8 mouse cellular contexts compared by ENCODE assay signal in the genomic region with DNA sequence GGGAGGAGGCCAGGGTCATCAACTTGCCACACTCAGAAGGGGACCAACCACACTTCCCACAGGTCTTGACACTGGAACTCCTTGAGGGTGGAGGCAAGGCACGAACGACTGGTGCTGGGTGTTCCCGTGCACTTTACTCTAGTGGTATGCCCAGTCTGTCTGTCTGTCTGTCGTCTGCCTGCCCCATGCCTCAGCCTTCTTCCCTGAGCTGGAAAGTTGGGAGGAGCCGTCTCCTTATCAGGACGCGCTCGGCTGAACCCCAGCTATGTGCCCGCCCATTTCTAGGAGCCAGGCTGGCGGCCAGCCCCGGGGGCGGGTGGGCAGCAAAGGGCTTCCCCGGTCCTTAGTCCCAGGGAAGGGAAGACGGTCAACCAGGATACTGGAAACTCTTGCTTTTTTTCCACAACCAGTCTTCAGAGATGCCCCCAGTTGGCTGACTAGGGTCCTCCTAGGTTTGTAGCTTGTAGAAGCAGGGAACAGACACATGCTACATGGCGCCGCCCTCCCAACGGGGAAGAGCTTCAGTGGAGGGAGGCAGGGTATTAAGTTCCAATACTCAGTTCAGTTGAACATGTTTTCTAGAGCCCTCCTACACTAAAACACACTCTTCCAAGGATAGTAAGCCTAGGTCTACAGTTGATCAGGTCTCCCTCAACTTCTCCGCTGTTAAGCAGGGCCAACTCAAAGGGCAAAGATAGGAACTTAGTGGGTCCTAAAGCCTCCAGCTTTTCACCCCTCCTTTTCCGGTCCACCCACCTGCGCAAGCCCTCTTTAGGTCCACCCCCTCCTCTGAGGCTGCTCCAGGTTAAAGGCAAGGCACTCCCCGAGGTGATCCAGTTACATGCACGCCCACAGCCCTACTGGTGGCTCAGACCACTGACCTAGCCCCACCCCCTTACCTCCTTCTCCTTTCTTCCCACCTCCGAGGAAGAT. TPM values are rescaled to one million over a fixed set of nuclear protein-coding genes. Genes with fewer than 3 reads are reported as not detected.
DNase-seq lines count a peak whose midpoint lies in the region; ATAC-seq and TF ChIP-seq lines count a peak whose summit lies in the region.

No protein-coding gene starts in this region.

- peak overlapping the region; percentile 88 for H3K4me2 ChIP-seq in lung, embryonic 16.5 days (ENCODE audit: low read depth, low read length)
- H3K4me2 ChIP-seq in stomach, embryonic 15.5 days: peak overlapping the region; percentile 95

- ATAC-seq in lung, embryonic 16.5 days (ENCODE audit: low read depth): peak; percentile 39
- ATAC-seq in stomach, embryonic 15.5 days (ENCODE audit: insufficient read depth, low FRiP score, low read depth): peak; percentile 67

- WGBS in kidney, adult 2 months: 16% methylated on average over 23 of the region's 23 CpGs
- WGBS in lung, embryonic 16.5 days: 1% methylated on average over 23 of the region's 23 CpGs
- WGBS in stomach, embryonic 15.5 days: 4% methylated on average over 23 of the region's 23 CpGs

- peaks cover 4% of the 10 kb centered on the region; the same call in 1 of the 2 replicates for H3K4me1 ChIP-seq in kidney, adult 2 months (ENCODE audit: control insufficient read depth, insufficient read depth, low read length)
- H3K4me1 ChIP-seq in lung, embryonic 16.5 days (replicated peaks; ENCODE audit: control insufficient read depth, insufficient read depth, low read length): peaks cover 28% of the 10 kb centered on the region
- H3K4me1 ChIP-seq in stomach, embryonic 15.5 days: peaks cover 43% of the 10 kb centered on the region

- no peaks in the 10 kb centered on the region for H3K9me3 ChIP-seq in lung, embryonic 16.5 days (ENCODE audit: control insufficient read depth, low read length)
- no peaks in the 10 kb centered on the region for H3K9me3 ChIP-seq in stomach, embryonic 15.5 days

- no peak for TF ChIP-seq POLR2A in kidney, adult 2 months (IDR thresholded peaks at IDR 0.05; ENCODE audit: low read depth, low read length)

- H3K9ac ChIP-seq in lung, embryonic 16.5 days (ENCODE audit: low read length): peak overlapping the region; percentile 95
- peak overlapping the region; percentile 9; the same call in 1 of the 2 replicates for H3K9ac ChIP-seq in stomach, embryonic 15.5 days

- no peaks in the 10 kb centered on the region for H3K36me3 ChIP-seq in kidney, adult 2 months (ENCODE audit: control insufficient read depth, insufficient read depth, low read length)
- H3K36me3 ChIP-seq in lung, embryonic 16.5 days (ENCODE audit: control insufficient read depth, insufficient read depth, low read length): peaks cover 5% of the 10 kb centered on the region; the same call in 1 of the 2 replicates
- H3K36me3 ChIP-seq in stomach, embryonic 15.5 days: 0 out of 2 replicates have a peak, but pooled peaks cover 2% of the 10 kb centered on the region

- TF ChIP-seq CTCF in kidney, adult 2 months (conservative IDR thresholded peaks at IDR 0.05; ENCODE audit: insufficient read depth, insufficient read length, low read depth, low read length): no peak

- H3K27me3 ChIP-seq in kidney, adult 2 months (replicated peaks; ENCODE audit: control insufficient read depth, insufficient read depth, low read length): no peaks in the 10 kb centered on the region
- H3K27me3 ChIP-seq in lung, embryonic 16.5 days (ENCODE audit: control insufficient read depth, insufficient read depth, low read depth, low read length): no peaks in the 10 kb centered on the region
- no peaks in the 10 kb centered on the region for H3K27me3 ChIP-seq in stomach, embryonic 15.5 days (replicated peaks)

- H3K27ac ChIP-seq in kidney, adult 2 months (ENCODE audit: insufficient read depth, low read depth, low read length): peak overlapping the region; percentile 87
- H3K27ac ChIP-seq in lung, embryonic 16.5 days (ENCODE audit: low read length): peak overlapping the region; percentile 98
- H3K27ac ChIP-seq in stomach, embryonic 15.5 days: peak overlapping the region; percentile 88

- DNase-seq in MEL-GATA-1-ER (ENCODE audit: extremely low read depth, low read depth): peak; percentile 81
- peak; percentile 66 for DNase-seq in c-Kit-positive CD71-positive TER-119-positive erythroid progenitor cells, embryonic 14.5 days (ENCODE audit: low spot score)
- peak; percentile 55 to 61 for DNase-seq in heart, adult 9 months (ENCODE audit: low spot score in 2 of 2)
- peak; percentile 83 for DNase-seq in kidney, adult 2 months
- no peak for DNase-seq in layer of hippocampus, adult 18-20 months (ENCODE audit: low spot score in 2 of 2)
- no peak for DNase-seq in right cerebral cortex, postnatal 25 days

- peak overlapping the region; percentile 86 for H3K4me3 ChIP-seq in kidney, adult 2 months (ENCODE audit: insufficient read depth, low read depth, low read length)
- peak overlapping the region; percentile 85 for H3K4me3 ChIP-seq in lung, embryonic 16.5 days (ENCODE audit: low read length)
- H3K4me3 ChIP-seq in stomach, embryonic 15.5 days (replicated peaks): peak overlapping the region; percentile 80

RNA-seq across cellular contexts. Expression of a gene that starts 3.7 kb away (rescaled TPM):
- 15.9 and 22.8 TPM in 2 replicates for polyA plus RNA-seq in kidney, adult 2 months (2012; rRNA removed)
- 6.8 and 8.6 TPM in 2 replicates for polyA plus RNA-seq in lung, embryonic 16.5 days (2015; fragmentation: Nextera tagmentation; extraction: Ambion mirVana)
- polyA plus RNA-seq in stomach, embryonic 15.5 days (2015; fragmentation: Nextera tagmentation; extraction: Ambion mirVana): 10.0 and 10.8 TPM in 2 replicates
- total RNA-seq in layer of hippocampus, adult 18-20 months (2021): 1 to 10 TPM; 1.3 to 2.5 TPM

Comparison
In these comparisons a context has a peak if more than half of its experiments do, and no peak if none do; other contexts are left out.
1. DNase-seq: peak in MEL-GATA-1-ER (single experiment), c-Kit-positive CD71-positive TER-119-positive erythroid progenitor cells, embryonic 14.5 days (single experiment), heart, adult 9 months (2 of 2) and kidney, adult 2 months (single experiment); none in layer of hippocampus, adult 18-20 months (0 of 2) and right cerebral cortex, postnatal 25 days (single experiment).
2. Peak in every context shown above with its lines, with median percentiles within 50 percentile points of each other: H3K27ac ChIP-seq and H3K4me3 ChIP-seq.